Mouse (Mus musculus) kidney, postnatal 10 days (tissue): ENCODE results near the gene Hoxc8.

Experiments used
- DNase-seq: peaks from one replicate; pipeline ENCODE4 v3.0.0; 2021; ENCODE audit warnings: mixed read lengths

The Hoxc8 gene

GRCm38 (mm10) chr15:102990461-102991397 is at the start of gene Hoxc8:
Gene Hoxc8 (plus strand): TSS chr15:102990607.
- DNase-seq = peak; percentile 79

- peak; percentile 57 for DNase-seq
Observed at GRCm38 (mm10) chr15:102942739-102943467, 47.5 kb upstream of the Hoxc8 start.

- DNase-seq = no peak
Observed at GRCm38 (mm10) chr15:102943468-102943813, 47.0 kb upstream of the Hoxc8 start.

- DNase-seq = no peak
Observed at GRCm38 (mm10) chr15:102945185-102946077, 45.0 kb upstream of the Hoxc8 start.

- DNase-seq = no peak
Observed at GRCm38 (mm10) chr15:102947276-102947675, 43.1 kb upstream of the Hoxc8 start.

GRCm38 (mm10) chr15:102948842-102949241 is 41.6 kb upstream of the Hoxc8 start:
- DNase-seq = no peak

- no peak for DNase-seq
Observed at GRCm38 (mm10) chr15:102949696-102950095, 40.7 kb upstream of the Hoxc8 start.

- DNase-seq = no peak
Observed at GRCm38 (mm10) chr15:102950877-102951276, 39.5 kb upstream of the Hoxc8 start.

GRCm38 (mm10) chr15:102953561-102953960 is 36.8 kb upstream of the Hoxc8 start:
- peak; percentile 19 for DNase-seq

GRCm38 (mm10) chr15:102954192-102955006 is 36.0 kb upstream of the Hoxc8 start, which contains the start of gene Hoxc11:
Gene Hoxc11 (plus strand): TSS chr15:102954427.
- DNase-seq = peak; percentile 64

GRCm38 (mm10) chr15:102955007-102955382 is 35.4 kb upstream of the Hoxc8 start:
- DNase-seq = no peak

- peak; percentile 60 for DNase-seq
Observed at GRCm38 (mm10) chr15:102955833-102956640, 34.4 kb upstream of the Hoxc8 start.

- peak; percentile 39 for DNase-seq
Observed at GRCm38 (mm10) chr15:102956906-102957305, 33.5 kb upstream of the Hoxc8 start.

GRCm38 (mm10) chr15:102959663-102960191 is 30.7 kb upstream of the Hoxc8 start:
- DNase-seq = peak; percentile 57

- peak; percentile 62 for DNase-seq
Observed at GRCm38 (mm10) chr15:102961728-102962127, 28.7 kb upstream of the Hoxc8 start.

GRCm38 (mm10) chr15:102962492-102962891 is 27.9 kb upstream of the Hoxc8 start:
- DNase-seq = peak; percentile 45

GRCm38 (mm10) chr15:102963259-102963658 is 27.1 kb upstream of the Hoxc8 start:
- peak; percentile 48 for DNase-seq

- peak; percentile 83 for DNase-seq
Observed at GRCm38 (mm10) chr15:102963671-102964640, 26.5 kb upstream of the Hoxc8 start.
